Mouse (Mus musculus): ENCODE results near the gene S1pr3. TPM values are rescaled to one million over a fixed set of nuclear protein-coding genes. Genes with fewer than 3 reads are reported as not detected.

S1pr3 gene
- 14.5 and 16.8 TPM in 2 replicates for polyA plus RNA-seq (2012; rRNA removed; ENCODE audit: low replicate concordance)

DNA sequence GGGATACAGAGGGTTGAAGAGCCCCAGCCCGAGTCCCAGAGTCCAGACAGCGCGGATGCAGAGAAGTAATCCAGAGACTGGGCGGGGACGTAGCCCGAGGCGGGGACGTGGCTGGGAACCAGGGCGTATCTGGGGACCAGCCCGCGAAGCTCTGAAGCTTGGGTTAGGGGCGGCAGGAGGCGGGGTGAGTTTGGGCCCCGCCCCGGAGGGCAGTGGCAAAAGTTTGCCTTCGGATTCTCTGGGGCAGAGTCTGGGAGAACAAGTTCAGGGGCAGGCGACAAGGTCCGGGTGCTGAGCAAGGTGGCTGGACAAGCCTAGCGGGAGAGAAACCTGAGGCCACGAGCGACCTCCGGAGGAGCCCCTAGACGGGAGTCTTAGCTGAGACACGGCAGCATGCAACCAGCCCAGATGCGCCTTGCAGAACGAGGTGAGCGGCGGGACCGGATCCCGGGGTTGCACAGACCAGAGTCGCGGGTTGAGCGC, at the start of gene S1pr3:
Gene S1pr3, plus strand, starts transcription at position 121 of the 483 bp plus-strand sequence.

Other genes with a start within 250 kb of the S1pr3 start
- gene Nxnl2, start 237.6 kb upstream of the S1pr3 start, polyA plus RNA-seq (2012; rRNA removed; ENCODE audit: low replicate concordance), result 0.53 and 4.2 TPM in 2 replicates
- gene Shc3, start 160.8 kb downstream of the S1pr3 start, polyA plus RNA-seq (2012; rRNA removed; ENCODE audit: low replicate concordance), result 0.57 and 5.6 TPM in 2 replicates
- 5.6 and 16.7 TPM in 2 replicates for gene Cks2, start 236.6 kb downstream of the S1pr3 start, polyA plus RNA-seq (2012; rRNA removed; ENCODE audit: low replicate concordance)
- 15.0 and 25.2 TPM in 2 replicates for gene Secisbp2, start 243.1 kb downstream of the S1pr3 start, polyA plus RNA-seq (2012; rRNA removed; ENCODE audit: low replicate concordance)

All from subcutaneous adipose tissue, adult 2 months (tissue).